Mouse (Mus musculus): ENCODE results near the gene Sapcd1. TPM values are rescaled to one million over a fixed set of nuclear protein-coding genes. Genes with fewer than 3 reads are reported as not detected.
"Not testable (repeated sequence)": the region's sequence is repeated elsewhere in the genome, so short reads cannot be mapped to it uniquely, and the experiment has no call there.

Sapcd1 gene
- polyA plus RNA-seq, 1 experiment from 2014 or later = 1.4 TPM

DNA sequence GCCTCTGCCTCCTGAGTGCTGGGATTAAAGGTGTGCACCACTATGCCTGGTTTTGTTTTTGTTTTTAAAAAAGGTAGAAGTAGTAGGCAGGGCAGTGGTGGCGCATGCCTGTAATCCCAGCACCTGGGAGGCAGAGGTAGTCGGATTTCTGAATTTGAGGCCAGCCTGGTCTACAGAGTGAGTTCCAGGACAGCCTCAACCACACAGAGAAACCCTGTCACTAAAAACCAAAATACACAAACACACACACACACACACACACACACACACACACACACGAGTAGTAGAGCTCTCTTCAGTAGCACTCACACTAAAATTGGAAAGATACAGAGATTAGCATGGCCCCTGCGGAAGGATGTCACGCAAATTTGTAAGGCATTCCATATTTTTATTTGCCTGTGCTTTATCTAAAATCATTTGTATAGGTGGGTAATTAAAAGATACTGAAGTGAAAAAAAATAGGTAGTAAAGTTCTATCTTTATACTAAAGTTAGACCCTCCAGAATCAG is 21.2 kb upstream of the Sapcd1 start:
- peak overlapping the region; percentile 95 for H3K27ac ChIP-seq
- no peaks in the 10 kb centered on the region for H3K9me3 ChIP-seq (replicated peaks)
- WGBS = 85% methylated on average over 5 of the region's 5 CpGs
- H3K27me3 ChIP-seq (ENCODE audit: low read depth, poor library complexity, severe bottlenecking) = no peaks in the 10 kb centered on the region
- H3K36me3 ChIP-seq = peaks cover 19% of the 10 kb centered on the region
- H3K4me3 ChIP-seq = no peak overlapping the region
- H3K4me1 ChIP-seq = peaks cover 80% of the 10 kb centered on the region
- DNase-seq (ENCODE audit: low spot score) = no peak

- H3K4me1 ChIP-seq = peaks cover 81% of the 10 kb centered on the region
Measured at GRCm38 (mm10) chr17:35048149-35048931, 20.5 kb upstream of the Sapcd1 start.

DNA sequence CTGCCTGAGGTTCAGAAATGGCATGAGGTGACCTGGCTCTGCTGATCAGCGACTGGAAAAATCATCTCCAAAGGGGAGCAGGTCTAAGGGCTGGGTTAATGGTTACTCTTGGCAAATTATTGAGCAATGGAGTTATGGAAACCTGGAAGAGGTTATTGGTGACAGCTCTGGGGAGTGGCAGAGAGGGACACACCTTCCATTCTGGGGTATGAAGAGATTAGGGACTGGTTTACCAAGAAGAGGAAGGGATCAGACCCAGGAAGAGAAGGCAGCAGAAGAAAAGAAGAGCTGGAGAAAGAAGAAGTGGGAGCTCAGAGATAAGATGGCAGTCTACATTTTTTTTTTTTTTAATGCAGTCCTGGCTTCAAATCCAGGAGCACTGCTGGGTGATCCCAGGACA is 19.9 kb upstream of the Sapcd1 start:
- DNase-seq (ENCODE audit: low spot score) = no peak

More at GRCm38 (mm10) chr17:35048149-35048931, 20.5 kb upstream of the Sapcd1 start:
- WGBS = 41% methylated on average over 11 of the region's 11 CpGs
- Histone ChIP-seq H3K27me3 (ENCODE audit: low read depth, poor library complexity, severe bottlenecking) (no peaks in the 10 kb centered on the region), H3K36me3 (peaks cover 13% of the 10 kb centered on the region), H3K4me3 (no peak overlapping the region), H3K9me3 (replicated peaks) (no peaks in the 10 kb centered on the region), H3K27ac (peak overlapping the region; percentile 97)
- no peak for DNase-seq (ENCODE audit: low spot score)

GRCm38 (mm10) chr17:35046681-35047455 is 19.1 kb upstream of the Sapcd1 start, which contains the start of gene Msh5:
Gene Msh5 (minus strand): TSS chr17:35046745.
- Histone ChIP-seq H3K36me3 (no peaks in the 10 kb centered on the region), H3K9me3 (replicated peaks) (no peaks in the 10 kb centered on the region), H3K4me3 (peak within 1 kb of the TSS; percentile 70), H3K4me1 (peaks cover 72% of the 10 kb centered on the region), H3K27me3 (ENCODE audit: low read depth, poor library complexity, severe bottlenecking) (no peaks in the 10 kb centered on the region), H3K27ac (peak within 1 kb of the TSS; percentile 97)
- DNase-seq (ENCODE audit: low spot score) = peak; percentile 99
- WGBS = 3% methylated on average over 33 of the region's 33 CpGs

More for the DNA sequence above, 19.9 kb upstream of the Sapcd1 start:
- Histone ChIP-seq H3K27me3 (ENCODE audit: low read depth, poor library complexity, severe bottlenecking) (no peaks in the 10 kb centered on the region), H3K27ac (peak overlapping the region; percentile 97), H3K9me3 (replicated peaks) (no peaks in the 10 kb centered on the region), H3K4me1 (peaks cover 81% of the 10 kb centered on the region), H3K36me3 (peaks cover 6% of the 10 kb centered on the region), H3K4me3 (no peak overlapping the region)
- WGBS = 52% methylated on average over 1 of the region's 1 CpGs

DNA sequence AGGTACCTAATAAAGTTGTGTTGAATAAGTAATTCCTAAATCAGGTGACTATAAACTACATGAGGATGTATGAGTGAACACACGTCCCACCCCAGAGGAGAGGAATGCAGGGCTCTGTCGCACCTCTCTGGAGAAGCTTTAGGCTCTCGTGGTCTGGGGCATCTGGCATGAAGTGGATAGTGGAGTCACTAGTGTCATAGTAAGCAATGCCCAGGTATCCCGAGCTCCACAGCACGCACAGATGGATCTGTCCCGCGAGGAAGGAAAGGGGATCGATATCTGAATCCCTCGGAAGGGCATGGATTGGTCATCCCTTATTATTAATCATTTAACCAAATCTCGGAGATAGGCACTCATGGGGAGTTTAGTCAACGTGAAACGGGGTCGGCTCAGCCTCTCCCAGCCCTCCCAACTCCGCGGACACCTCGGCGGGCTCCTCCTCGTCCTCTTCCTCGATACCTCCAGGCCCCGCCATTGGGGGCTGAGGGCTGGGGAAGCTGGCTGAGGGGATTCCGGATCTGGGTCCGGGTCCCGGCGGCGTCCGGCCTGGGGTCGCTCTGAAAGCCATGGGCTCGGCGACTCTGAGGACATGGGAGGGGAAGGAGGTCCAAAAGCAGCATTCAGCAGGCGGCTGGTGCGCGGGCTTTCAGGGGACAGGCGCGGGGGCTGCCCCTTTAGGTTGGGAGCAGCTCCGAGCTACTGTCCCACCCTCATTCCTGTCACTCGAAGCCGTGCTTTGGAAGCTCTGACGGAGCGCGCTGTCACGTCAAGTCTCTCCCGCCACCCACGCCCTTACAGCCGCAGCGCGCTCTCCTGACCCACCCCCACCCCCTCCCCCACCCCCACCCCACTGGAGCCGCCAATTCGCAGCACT is 18.2 kb upstream of the Sapcd1 start:
- Histone ChIP-seq H3K4me1 (peaks cover 64% of the 10 kb centered on the region), H3K36me3 (no peaks in the 10 kb centered on the region), H3K27ac (peak overlapping the region; percentile 97), H3K4me3 (peak overlapping the region; percentile 70), H3K9me3 (replicated peaks) (no peaks in the 10 kb centered on the region), H3K27me3 (ENCODE audit: low read depth, poor library complexity, severe bottlenecking) (no peaks in the 10 kb centered on the region)
- WGBS = 5% methylated on average over 48 of the region's 48 CpGs
- DNase-seq (ENCODE audit: low spot score) = no peak

GRCm38 (mm10) chr17:35044904-35045806 is 17.3 kb upstream of the Sapcd1 start:
- H3K36me3 ChIP-seq = no peaks in the 10 kb centered on the region
- H3K4me1 ChIP-seq = peaks cover 55% of the 10 kb centered on the region
- WGBS = 86% methylated on average over 7 of the region's 7 CpGs
- H3K9me3 ChIP-seq (replicated peaks) = no peaks in the 10 kb centered on the region
- H3K27me3 ChIP-seq (ENCODE audit: low read depth, poor library complexity, severe bottlenecking) = no peaks in the 10 kb centered on the region
- DNase-seq (ENCODE audit: low spot score) = peak; percentile 28
- H3K27ac ChIP-seq = peak overlapping the region; percentile 97
- H3K4me3 ChIP-seq = peak overlapping the region; percentile 70

DNA sequence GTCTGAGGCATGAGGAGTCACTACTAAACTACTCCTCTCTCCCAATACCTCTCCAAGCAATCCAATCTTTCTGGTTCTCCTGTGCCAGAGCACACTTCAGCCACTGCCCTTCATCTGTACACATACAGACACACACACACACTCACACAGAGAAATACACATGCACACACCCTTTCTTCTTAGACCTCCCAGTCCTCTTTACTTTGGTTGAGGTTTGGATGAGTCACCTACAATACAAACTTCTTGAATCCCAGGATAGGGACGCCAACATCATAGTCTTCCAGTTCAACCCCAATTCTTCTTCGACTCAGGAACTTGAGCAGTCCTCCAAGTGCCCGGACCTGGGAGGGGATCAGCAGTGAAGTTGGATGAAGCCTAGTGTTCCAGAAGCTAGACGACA is 16.0 kb upstream of the Sapcd1 start:
- peaks cover 42% of the 10 kb centered on the region for H3K4me1 ChIP-seq
- H3K36me3 ChIP-seq = no peaks in the 10 kb centered on the region
- WGBS = 86% methylated on average over 4 of the region's 4 CpGs
- no peak overlapping the region for H3K4me3 ChIP-seq
- H3K27ac ChIP-seq = no peak overlapping the region; the same call in 1 of the 2 replicates
- H3K27me3 ChIP-seq (ENCODE audit: low read depth, poor library complexity, severe bottlenecking) = no peaks in the 10 kb centered on the region
- no peak for DNase-seq (ENCODE audit: low spot score)
- no peaks in the 10 kb centered on the region for H3K9me3 ChIP-seq (replicated peaks)

- Histone ChIP-seq H3K4me3 (no peak overlapping the region), H3K27me3 (ENCODE audit: low read depth, poor library complexity, severe bottlenecking) (no peaks in the 10 kb centered on the region), H3K9me3 (replicated peaks) (no peaks in the 10 kb centered on the region), H3K27ac (no peak overlapping the region), H3K4me1 (0 out of 2 replicates have a peak, but pooled peaks cover 4% of the 10 kb centered on the region), H3K36me3 (no peaks in the 10 kb centered on the region)
- 89% methylated on average over 11 of the region's 11 CpGs for WGBS
- peak; percentile 24 for DNase-seq (ENCODE audit: low spot score)
Measured at GRCm38 (mm10) chr17:35039121-35039873, 11.5 kb upstream of the Sapcd1 start.

GRCm38 (mm10) chr17:35034896-35035295 is 7.1 kb upstream of the Sapcd1 start:
- Histone ChIP-seq H3K27ac (no peak overlapping the region), H3K4me3 (no peak overlapping the region), H3K9me3 (replicated peaks) (no peaks in the 10 kb centered on the region), H3K27me3 (ENCODE audit: low read depth, poor library complexity, severe bottlenecking) (peaks cover 4% of the 10 kb centered on the region; the same call in 1 of the 2 replicates), H3K4me1 (peaks cover 7% of the 10 kb centered on the region), H3K36me3 (no peaks in the 10 kb centered on the region)
- WGBS = 86% methylated on average over 6 of the region's 6 CpGs
- peak; percentile 25 for DNase-seq (ENCODE audit: low spot score)

- not testable (repeated sequence) for DNase-seq (ENCODE audit: low spot score)
- 89% methylated on average over 1 of the region's 1 CpGs for WGBS
Measured at GRCm38 (mm10) chr17:35033703-35034102, 5.9 kb upstream of the Sapcd1 start.

DNA sequence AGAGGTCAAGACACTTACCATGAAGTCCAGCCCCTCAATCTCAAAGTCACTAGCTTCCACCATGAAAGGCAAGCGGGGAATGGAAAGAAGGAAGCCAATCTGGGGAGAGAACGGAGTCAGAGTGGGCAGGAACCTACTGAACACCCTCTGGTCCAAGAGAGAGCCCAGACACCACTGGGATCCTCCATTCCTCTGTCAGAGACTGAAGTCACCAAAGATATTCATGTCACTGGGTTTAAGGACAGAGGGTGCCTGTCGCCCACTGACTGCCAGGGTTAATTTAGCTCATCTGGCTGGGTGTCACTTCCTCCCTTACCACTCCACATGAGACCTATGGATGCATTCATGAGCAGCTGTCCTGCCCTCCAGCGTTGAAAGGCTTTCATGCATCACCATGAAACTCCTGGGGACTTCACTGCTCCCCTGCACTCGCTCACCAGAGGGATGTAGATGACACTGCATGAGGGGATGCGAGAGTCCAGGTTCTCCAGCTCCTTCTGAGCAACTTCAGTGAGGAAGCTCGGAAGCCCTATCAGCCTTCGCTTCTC is 4.6 kb upstream of the Sapcd1 start:
- no peaks in the 10 kb centered on the region for H3K36me3 ChIP-seq
- no peak overlapping the region for H3K4me3 ChIP-seq
- WGBS = 73% methylated on average over 8 of the region's 8 CpGs
- H3K27me3 ChIP-seq (ENCODE audit: low read depth, poor library complexity, severe bottlenecking) = peaks cover 4% of the 10 kb centered on the region; the same call in 1 of the 2 replicates
- peaks cover 22% of the 10 kb centered on the region for H3K4me1 ChIP-seq
- peak; percentile 27 for DNase-seq (ENCODE audit: low spot score)
- H3K27ac ChIP-seq = no peak overlapping the region
- H3K9me3 ChIP-seq (replicated peaks) = no peaks in the 10 kb centered on the region

More at GRCm38 (mm10) chr17:35033703-35034102, 5.9 kb upstream of the Sapcd1 start:
- peaks cover 19% of the 10 kb centered on the region for H3K4me1 ChIP-seq
- H3K27ac ChIP-seq; H3K9me3 ChIP-seq (replicated peaks); H3K36me3 ChIP-seq; H3K4me3 ChIP-seq; H3K27me3 ChIP-seq (ENCODE audit: low read depth, poor library complexity, severe bottlenecking): not testable (repeated sequence)

Data from limb, embryonic 10.5 days (tissue).